Mouse (Mus musculus) heart, embryonic 10.5 days (tissue): ENCODE data around the gene 1700022I11Rik. TPM values are rescaled to one million over a fixed set of nuclear protein-coding genes. Genes with fewer than 3 reads are reported as not detected.

Experiments
- polyA plus RNA-seq: library from polyadenylated mRNA; unstranded; fragments of >200 nt; fragmentation: Nextera tagmentation; extraction: Ambion mirVana; gene quantifications from 2 replicates; pipeline ENCODE4 v1.2.1, GENCODE M21; 2016

1700022I11Rik gene
- polyA plus RNA-seq, 1 experiment from 2014 or later: 0.70 TPM

Other genes with a start within 250 kb of the 1700022I11Rik start
- not detected in 2 replicates for gene 4930578G10Rik, start 234.1 kb upstream of the 1700022I11Rik start, polyA plus RNA-seq
- 0.21 TPM in 1 of 2 replicates, not detected in the other for gene Ccl19, start 213.0 kb upstream of the 1700022I11Rik start, polyA plus RNA-seq
- gene Ccl21a, start 195.6 kb upstream of the 1700022I11Rik start, polyA plus RNA-seq: not detected in 2 replicates
- gene Fam205a1, start 115.7 kb upstream of the 1700022I11Rik start, polyA plus RNA-seq: 0.04 TPM in 2 replicates
- 0.09 and 0.19 TPM in 2 replicates for gene Gm12394, start 112.8 kb upstream of the 1700022I11Rik start, polyA plus RNA-seq
- gene Fam205c, start 95.4 kb upstream of the 1700022I11Rik start, polyA plus RNA-seq: 0.16 and 0.24 TPM in 2 replicates
- gene Phf24, start 52.9 kb upstream of the 1700022I11Rik start, polyA plus RNA-seq: 1.5 and 2.8 TPM in 2 replicates
- 11.4 and 12.3 TPM in 2 replicates for gene Dnajb5, start 19.8 kb upstream of the 1700022I11Rik start, polyA plus RNA-seq
- 588 and 628 TPM in 2 replicates for gene Vcp, start 30.9 kb downstream of the 1700022I11Rik start, polyA plus RNA-seq
- 13.9 and 18.0 TPM in 2 replicates for gene Fancg, start 40.9 kb downstream of the 1700022I11Rik start, polyA plus RNA-seq
- 18.4 and 21.0 TPM in 2 replicates for gene Pigo, start 56.2 kb downstream of the 1700022I11Rik start, polyA plus RNA-seq
- 320 and 370 TPM in 2 replicates for gene Stoml2, start 62.1 kb downstream of the 1700022I11Rik start, polyA plus RNA-seq
- 12.0 and 12.7 TPM in 2 replicates for gene Fam214b, start 76.6 kb downstream of the 1700022I11Rik start, polyA plus RNA-seq
- 7.1 and 8.5 TPM in 2 replicates for gene Unc13b, start 89.3 kb downstream of the 1700022I11Rik start, polyA plus RNA-seq